Mouse (Mus musculus) layer of hippocampus, adult 11-12 months (tissue): Measurements from ENCODE around the gene Dusp15.

ENCODE experiments used
- DNase-seq: peaks from one replicate; pipeline ENCODE4 v3.0.0; 2022; ENCODE audit warnings: low spot score

Gene Dusp15

GRCm38 (mm10) chr2:152905036-152905829, 46.3 kb downstream of the Dusp15 start:
- no peak for DNase-seq

GRCm38 (mm10) chr2:152904127-152904643, 47.3 kb downstream of the Dusp15 start:
- no peak for DNase-seq

GRCm38 (mm10) chr2:152903586-152903985, 47.9 kb downstream of the Dusp15 start:
- no peak for DNase-seq

GRCm38 (mm10) chr2:152902658-152903057, 48.8 kb downstream of the Dusp15 start:
- DNase-seq: no peak

DNA sequence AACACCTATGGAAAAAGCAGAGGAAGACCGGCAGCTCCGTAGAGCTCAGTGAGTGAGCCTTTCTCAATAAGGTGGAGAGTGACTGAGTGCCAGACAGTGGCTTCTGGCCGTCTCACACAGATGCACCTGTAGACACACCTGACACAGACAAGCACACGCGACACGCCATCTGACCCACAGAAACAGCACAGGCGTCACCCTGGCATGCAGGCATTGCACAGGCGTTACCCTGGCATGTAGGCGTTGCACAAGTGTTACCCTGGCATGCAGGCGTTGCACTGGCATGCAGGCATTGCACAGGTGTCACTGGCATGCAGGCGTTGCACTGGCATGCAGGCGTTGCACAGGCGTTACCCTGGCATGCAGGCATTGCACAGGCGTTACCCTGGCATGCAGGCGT, 50.2 kb downstream of the Dusp15 start:
- DNase-seq: no peak

DNA sequence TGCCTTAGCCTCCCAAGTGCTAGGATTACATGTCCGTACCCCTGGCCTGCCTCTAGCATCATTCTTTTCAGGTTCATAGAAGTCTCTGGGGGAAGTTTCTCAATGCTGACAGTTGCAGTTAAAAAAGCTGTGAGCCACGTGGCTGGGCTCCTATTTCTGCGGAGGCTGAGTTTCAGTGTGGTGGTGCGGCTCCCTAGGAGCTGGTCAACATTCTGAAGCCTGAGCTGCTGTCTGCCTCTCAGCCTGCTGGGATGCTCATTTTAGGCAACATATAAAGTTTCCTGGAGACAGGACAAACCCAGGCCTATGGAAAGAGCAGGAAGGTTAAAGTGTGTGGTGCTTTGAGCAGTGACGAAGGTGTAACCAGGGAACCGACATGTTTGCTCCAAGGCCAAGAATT, 52.5 kb downstream of the Dusp15 start:
- DNase-seq: no peak

DNA sequence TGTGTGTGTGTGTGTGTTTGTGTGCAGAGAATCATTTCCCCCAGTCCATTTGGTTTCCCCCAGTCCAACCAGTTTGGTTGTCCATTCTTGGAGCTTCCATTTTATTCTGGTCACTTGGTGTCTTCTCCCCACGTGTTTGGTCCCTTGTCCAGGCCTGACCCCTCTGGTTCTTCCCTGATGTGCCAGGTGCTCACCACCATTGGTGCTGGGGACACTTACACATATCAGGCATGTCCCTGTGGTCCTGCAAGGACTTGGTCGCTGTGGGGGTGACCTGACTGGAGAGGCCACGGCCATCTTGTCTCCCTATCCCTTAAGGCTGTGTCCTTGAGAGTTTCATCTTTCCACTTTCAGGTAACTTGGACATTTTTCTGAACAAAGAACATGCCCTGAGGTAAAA, 54.6 kb downstream of the Dusp15 start:
- DNase-seq: no peak

GRCm38 (mm10) chr2:152895834-152896233, 55.7 kb downstream of the Dusp15 start:
- no peak for DNase-seq
